Mouse (Mus musculus): ENCODE results near the gene Rrnad1.

The Rrnad1 gene

GRCm38 (mm10) chr3:87949266-87949954 lies 18.9 kb upstream of the Rrnad1 start:
- no peak for DNase-seq (ENCODE audit: low spot score in 2 of 2)

DNA sequence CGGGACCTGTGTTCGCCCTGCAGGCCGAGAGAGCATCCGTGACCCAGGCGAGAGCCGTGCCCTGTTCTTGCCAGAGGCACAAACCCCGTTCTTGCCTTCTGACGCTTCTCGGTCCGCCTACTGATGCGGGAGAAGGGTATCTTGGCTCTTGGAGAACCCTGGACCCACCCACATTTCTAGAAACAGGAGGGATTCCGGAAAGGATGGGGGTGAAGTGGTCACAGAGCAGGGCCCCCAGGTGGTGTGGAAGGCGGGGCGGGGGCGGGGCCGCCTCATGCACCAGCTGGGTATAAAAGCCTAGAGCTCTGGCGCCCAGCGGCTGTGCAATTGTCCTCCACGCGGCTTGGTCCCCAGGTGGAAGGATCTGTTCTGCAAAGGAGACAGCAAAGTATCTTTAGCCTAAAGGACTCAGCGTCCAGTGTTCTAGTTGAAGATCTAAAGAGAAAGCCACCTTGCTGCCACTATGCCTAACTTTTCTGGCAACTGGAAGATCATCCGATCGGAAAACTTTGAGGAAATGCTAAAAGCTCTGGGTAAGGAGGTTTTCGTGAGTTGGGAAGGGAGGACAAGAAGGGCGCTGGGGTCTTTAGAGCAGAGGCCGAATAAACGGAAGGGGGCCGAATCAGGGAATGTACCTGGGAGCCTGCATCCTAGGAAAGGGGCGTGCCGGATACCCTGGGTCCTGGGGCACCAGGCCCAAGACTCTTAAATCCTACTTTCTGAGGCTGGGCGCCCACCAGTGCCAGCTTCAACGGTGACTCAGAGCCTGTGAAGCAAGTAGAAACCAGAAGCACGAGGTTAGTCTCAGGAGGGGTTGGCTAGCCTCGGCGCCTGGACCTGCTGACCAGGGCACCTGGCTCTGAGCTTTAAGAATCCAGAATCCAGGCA lies 18.1 kb upstream of the Rrnad1 start, which contains the start of gene Crabp2:
TSS of gene Crabp2 (plus strand) at position 289 of the 888 bp plus-strand sequence.
- no peak for DNase-seq (ENCODE audit: low spot score in 2 of 2)

DNA sequence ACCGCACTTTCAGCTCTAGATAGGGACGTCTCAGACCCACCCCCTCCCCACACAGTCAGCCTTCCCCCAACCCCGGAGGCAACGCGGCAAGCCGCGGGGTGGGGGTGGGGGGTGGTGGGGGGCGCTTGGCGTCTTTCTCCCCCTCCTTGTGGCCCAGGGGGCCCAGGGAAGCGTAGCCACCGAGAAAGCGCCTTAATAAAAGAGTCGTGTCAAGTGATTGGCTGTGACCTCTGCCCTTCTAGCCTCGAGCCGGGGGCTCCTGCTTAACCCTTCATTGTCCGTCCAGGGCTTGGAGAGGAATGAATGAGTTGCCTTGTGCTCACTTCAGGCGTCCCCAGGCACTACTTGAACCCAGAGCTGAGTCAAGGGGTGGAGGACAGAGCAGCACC lies 17.3 kb upstream of the Rrnad1 start:
- DNase-seq (ENCODE audit: low spot score in 2 of 2): no peak

GRCm38 (mm10) chr3:87947056-87947810 lies 16.7 kb upstream of the Rrnad1 start:
- DNase-seq (ENCODE audit: low spot score in 2 of 2): no peak

- DNase-seq (ENCODE audit: low spot score in 2 of 2): no peak
These were observed 16.0 kb upstream of the Rrnad1 start for GRCm38 (mm10) chr3:87946541-87946860.

DNA sequence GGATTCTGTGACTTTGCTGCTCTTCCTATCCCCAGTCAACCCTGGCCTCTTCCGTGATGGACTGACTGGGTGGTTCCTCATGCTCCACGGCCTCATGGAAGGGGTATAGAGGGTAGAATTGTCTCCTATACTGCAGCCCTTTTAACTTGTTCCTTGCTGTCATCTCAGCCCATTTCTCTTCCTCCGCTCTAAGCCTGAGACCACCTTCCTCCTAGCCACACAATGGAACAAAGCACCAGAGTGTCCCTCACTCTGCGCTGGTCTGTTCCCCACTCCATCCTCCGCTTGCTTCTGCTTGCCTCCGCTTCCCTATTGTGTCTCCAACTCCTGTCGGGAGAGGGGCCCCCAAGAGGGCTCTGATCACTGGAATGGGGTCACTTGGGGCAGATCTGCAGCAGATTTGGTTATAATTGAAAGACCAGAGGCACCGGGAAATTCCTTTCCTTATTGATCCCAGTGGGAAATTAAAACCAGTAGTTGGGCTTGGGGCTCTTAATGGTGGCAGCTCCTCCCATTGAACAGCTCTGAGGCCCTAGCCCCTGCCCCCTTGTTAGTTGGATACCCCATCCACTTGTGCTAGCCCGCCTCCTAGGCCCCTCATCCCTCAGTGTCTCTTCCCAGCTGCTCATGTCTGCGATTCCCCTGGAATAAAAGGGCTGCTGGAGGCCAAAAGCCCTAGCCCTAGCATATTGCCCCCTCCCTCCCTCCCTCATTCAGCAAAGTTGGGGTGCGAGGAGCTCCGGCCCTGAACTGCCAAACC lies 15.4 kb upstream of the Rrnad1 start:
- DNase-seq (ENCODE audit: low spot score in 2 of 2): no peak

GRCm38 (mm10) chr3:87944838-87945600 lies 14.5 kb upstream of the Rrnad1 start:
- DNase-seq (ENCODE audit: low spot score in 2 of 2): no peak

DNA sequence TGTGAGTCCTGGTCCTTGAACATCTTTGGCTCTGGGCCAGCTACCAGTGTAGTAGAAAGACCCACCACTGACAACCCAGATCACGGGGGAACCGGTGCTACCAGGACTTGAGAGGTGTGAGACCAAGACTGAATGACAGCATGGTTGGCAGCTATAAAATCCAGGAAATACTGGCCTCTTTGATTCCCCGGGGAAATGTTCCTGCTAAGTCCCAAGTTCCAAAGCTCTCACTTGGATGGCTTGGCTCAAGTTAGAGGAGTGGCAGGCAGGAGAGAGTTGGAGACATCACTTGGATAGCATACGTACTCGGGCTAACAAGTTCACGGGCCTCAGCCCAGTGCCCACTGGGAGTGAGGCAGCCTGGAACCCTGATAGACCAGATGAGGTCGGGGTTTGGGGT lies 13.1 kb upstream of the Rrnad1 start:
- DNase-seq (ENCODE audit: low spot score in 2 of 2): no peak

- DNase-seq (ENCODE audit: low spot score in 2 of 2): no peak
These were observed 12.0 kb upstream of the Rrnad1 start for GRCm38 (mm10) chr3:87942471-87942870.

DNA sequence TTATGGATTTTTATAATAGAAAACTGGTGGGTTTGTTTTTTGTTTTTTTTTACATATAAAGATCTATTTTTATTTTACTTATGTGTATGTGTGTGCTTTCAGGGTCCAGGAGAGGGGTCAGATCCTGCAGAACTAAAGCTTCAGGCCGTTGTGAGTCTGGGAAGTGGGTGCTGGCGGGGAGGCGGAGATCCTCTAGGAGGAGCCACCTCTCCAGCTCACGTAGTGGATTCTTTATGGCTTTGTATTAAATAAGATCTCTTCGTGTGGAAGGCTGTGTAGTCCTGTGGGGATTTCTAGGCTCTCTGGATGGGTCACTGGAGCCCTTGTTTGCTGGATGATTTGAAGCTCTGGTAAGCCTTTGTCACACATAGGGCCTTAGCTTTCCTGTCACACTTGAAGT lies 10.1 kb upstream of the Rrnad1 start:
- no peak for DNase-seq (ENCODE audit: low spot score in 2 of 2)

DNA sequence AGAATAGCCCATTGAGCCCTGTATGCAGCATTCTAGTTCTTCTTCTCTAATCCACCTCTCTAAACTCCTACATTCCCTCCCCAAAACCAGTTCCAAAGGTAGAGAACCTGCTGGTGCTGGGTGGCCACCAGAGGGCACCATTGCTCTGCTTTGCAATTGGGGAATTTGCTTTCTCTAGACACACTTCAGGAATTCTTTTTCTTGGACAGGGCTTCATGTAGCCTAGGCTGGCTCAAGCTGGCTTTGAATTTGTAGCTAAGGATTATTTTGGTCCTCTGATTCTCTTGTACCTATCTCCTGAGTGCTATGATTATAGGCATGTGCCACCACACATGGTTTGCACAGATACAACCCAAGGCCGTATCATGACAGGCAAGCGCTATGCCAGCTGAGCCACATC lies 5.3 kb upstream of the Rrnad1 start:
- peak; percentile 13 to 32 for DNase-seq (ENCODE audit: low spot score in 2 of 2)

GRCm38 (mm10) chr3:87935201-87935600 lies 4.7 kb upstream of the Rrnad1 start:
- no peak for DNase-seq (ENCODE audit: low spot score in 2 of 2)

DNA sequence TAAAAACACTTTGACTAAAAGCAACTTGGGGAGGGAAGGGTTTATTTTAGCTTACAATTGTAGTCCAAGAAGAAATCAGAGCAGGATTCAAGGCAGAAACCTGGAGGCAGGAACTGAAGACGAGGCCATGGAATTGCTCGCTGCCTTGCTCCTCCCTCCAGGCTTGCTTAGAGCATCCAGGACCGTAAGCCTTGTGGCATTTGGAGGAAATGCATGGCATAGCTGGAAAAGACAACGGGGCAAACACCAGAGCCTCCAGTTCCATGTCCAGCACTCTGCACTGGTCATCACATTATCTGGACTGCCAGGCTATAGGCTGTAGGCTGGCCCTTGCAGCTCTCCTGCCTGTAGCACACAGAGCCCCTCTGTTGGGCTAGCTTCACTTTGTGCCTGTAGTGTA lies 4.0 kb upstream of the Rrnad1 start:
- no peak for DNase-seq (ENCODE audit: low spot score in 2 of 2)

DNA sequence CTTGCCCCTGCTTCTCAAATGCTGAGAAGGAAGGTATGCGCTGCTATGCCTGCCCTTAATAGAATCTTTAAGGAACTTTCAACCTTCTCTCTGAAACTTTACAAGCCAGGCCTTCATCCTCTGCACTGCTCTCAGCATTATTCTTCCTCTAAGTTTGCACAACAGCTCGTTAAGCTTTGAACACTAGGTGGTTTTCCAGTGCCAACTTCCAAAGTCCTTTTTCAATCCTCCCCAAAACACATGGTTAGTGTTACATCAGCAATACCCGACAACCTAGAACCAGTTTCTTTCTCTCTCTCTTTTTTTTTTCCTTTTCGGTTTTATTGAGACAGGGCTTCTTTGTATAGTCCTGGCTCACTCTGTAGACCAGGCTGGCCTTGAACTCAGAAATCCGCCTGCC lies 3.5 kb upstream of the Rrnad1 start:
- DNase-seq (ENCODE audit: low spot score in 2 of 2): no peak

- no peak for DNase-seq (ENCODE audit: low spot score in 2 of 2)
These were observed 1.0 kb downstream of the Rrnad1 start for GRCm38 (mm10) chr3:87929341-87930077.

DNA sequence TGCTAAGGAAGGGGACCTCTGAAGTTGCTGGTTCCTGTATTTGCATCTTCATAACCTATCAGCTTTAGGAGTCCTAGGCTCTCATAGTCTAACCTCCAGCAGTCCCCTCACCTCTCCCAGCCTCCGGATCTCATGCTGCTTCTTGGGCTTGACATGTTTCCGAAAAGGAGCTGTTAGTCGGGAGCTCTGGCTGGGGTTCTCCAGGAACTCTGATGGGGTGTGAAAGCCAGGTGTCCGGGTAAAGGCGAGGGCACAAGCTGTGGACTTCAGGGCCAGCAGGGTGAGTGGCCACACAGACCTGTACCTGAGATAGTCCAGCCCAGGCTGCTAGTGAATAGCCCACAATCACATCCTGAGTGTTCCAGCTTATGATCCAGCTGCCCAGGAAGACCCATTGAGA lies 3.1 kb downstream of the Rrnad1 start:
- no peak for DNase-seq (ENCODE audit: low spot score in 2 of 2)

GRCm38 (mm10) chr3:87924996-87925395 lies 5.5 kb downstream of the Rrnad1 start:
- no peak for DNase-seq (ENCODE audit: low spot score in 2 of 2)

- no peak for DNase-seq (ENCODE audit: low spot score in 2 of 2)
These were observed 10.1 kb downstream of the Rrnad1 start for GRCm38 (mm10) chr3:87920270-87920943.

- peak; percentile 78 to 83 for DNase-seq (ENCODE audit: low spot score in 2 of 2)
These were observed 11.0 kb downstream of the Rrnad1 start, which contains the start of gene Mrpl24 for GRCm38 (mm10) chr3:87919336-87920108. TSS of gene Mrpl24 (plus strand) at chr3:87919506.

Data from spleen, postnatal 36 days (tissue).